Mouse (Mus musculus) frontal cortex, postnatal 14 days (tissue): ENCODE data around the gene Nras.

Experiments
- DNase-seq, 2 experiments: peaks; one replicate each; pipeline ENCODE4 v3.0.0; 2022; ENCODE audit warnings: low spot score in 2 of 2

Gene Nras

GRCm38 (mm10) chr3:103058207-103059157 lies at the start of gene Nras:
Gene Nras (plus strand): TSS chr3:103058285.
- DNase-seq, result peak; percentile 83 to 88

GRCm38 (mm10) chr3:103017350-103017749 lies 40.7 kb upstream of the Nras start:
- DNase-seq, result no peak

GRCm38 (mm10) chr3:103019462-103019861 lies 38.6 kb upstream of the Nras start:
- DNase-seq, result no peak

- peak; percentile 96 for DNase-seq
These were observed 37.7 kb upstream of the Nras start, which contains the start of gene Csde1 for GRCm38 (mm10) chr3:103020249-103020942. Gene Csde1 (plus strand): TSS chr3:103020426.

- peak; percentile 81 to 82 for DNase-seq
These were observed 37.0 kb upstream of the Nras start for GRCm38 (mm10) chr3:103020943-103021638.

- DNase-seq, result no peak
These were observed 31.9 kb upstream of the Nras start for GRCm38 (mm10) chr3:103026174-103026573.

GRCm38 (mm10) chr3:103040285-103040684 lies 17.8 kb upstream of the Nras start:
- no peak for DNase-seq

GRCm38 (mm10) chr3:103040861-103041379 lies 17.2 kb upstream of the Nras start:
- no peak for DNase-seq

GRCm38 (mm10) chr3:103056016-103056595 lies 2.0 kb upstream of the Nras start:
- DNase-seq, result no peak

- DNase-seq, result no peak
These were observed 333 bp upstream of the Nras start for GRCm38 (mm10) chr3:103057752-103058151.

GRCm38 (mm10) chr3:103066927-103067326 lies 8.8 kb downstream of the Nras start:
- no peak for DNase-seq

- DNase-seq, result no peak
These were observed 10.9 kb downstream of the Nras start for GRCm38 (mm10) chr3:103068971-103069370.

GRCm38 (mm10) chr3:103073771-103074170 lies 15.7 kb downstream of the Nras start, which contains the start of gene Ampd1:
Gene Ampd1 (plus strand): TSS chr3:103074014.
- DNase-seq, result no peak

- DNase-seq, result no peak
These were observed 17.8 kb downstream of the Nras start for GRCm38 (mm10) chr3:103075871-103076270.

GRCm38 (mm10) chr3:103076476-103076875 lies 18.4 kb downstream of the Nras start:
- DNase-seq, result no peak

GRCm38 (mm10) chr3:103079301-103079700 lies 21.2 kb downstream of the Nras start:
- no peak for DNase-seq

GRCm38 (mm10) chr3:103081051-103081450 lies 23.0 kb downstream of the Nras start:
- no peak for DNase-seq

- no peak for DNase-seq
These were observed 23.9 kb downstream of the Nras start for GRCm38 (mm10) chr3:103081861-103082453.

- DNase-seq, result no peak
These were observed 24.7 kb downstream of the Nras start for GRCm38 (mm10) chr3:103082761-103083160.

- DNase-seq, result no peak
These were observed 27.9 kb downstream of the Nras start for GRCm38 (mm10) chr3:103085986-103086385.

GRCm38 (mm10) chr3:103091753-103092152 lies 33.7 kb downstream of the Nras start:
- DNase-seq, result no peak
